Mouse (Mus musculus) forebrain, embryonic 14.5 days (tissue): ENCODE results near the gene Hmcn1. TPM values are rescaled to one million over a fixed set of nuclear protein-coding genes. Genes with fewer than 3 reads are reported as not detected.

Source experiments
- ATAC-seq: fragments of 200-750 bp; cut with Nextera tagmentation; 2 replicates; pipeline ENCODE4 v1.8.0; 2017; ENCODE audit warnings: mild to moderate bottlenecking, moderate library complexity
- DNase-seq: peaks from one replicate; pipeline ENCODE4 v3.0.0-alpha.2; 2015; ENCODE audit warnings: low spot score
- H3K27ac ChIP-seq: fragments of 300-500 bp; sonication (generic); 2 replicates; pipeline ENCODE4 v1.5.1; 2014; ENCODE audit warnings: low read depth, mild to moderate bottlenecking, control low read depth, low read length, moderate library complexity
- H3K27me3 ChIP-seq: fragments of 300-500 bp; sonication (generic); replicated peaks from 2 replicates; pipeline ENCODE4 v1.6.1; 2014; ENCODE audit warnings: low read length, control low read depth, mixed read lengths; ENCODE audit not compliant: control insufficient read depth, insufficient read depth
- H3K36me3 ChIP-seq: fragments of 300-500 bp; sonication (generic); 2 replicates; pipeline ENCODE4 v1.6.1; 2014; ENCODE audit warnings: low read length, control low read depth; ENCODE audit not compliant: control insufficient read depth, insufficient read depth
- H3K4me1 ChIP-seq: fragments of 300-500 bp; sonication (generic); 2 replicates; pipeline ENCODE4 v1.6.1; 2014; ENCODE audit warnings: antibody characterized with exemption, low read length, control low read depth; ENCODE audit not compliant: control insufficient read depth, insufficient read depth
- H3K4me2 ChIP-seq: fragments of 300-500 bp; sonication (generic); 2 replicates; pipeline ENCODE4 v1.6.1; 2014; ENCODE audit warnings: mild to moderate bottlenecking, control low read depth, low read length
- H3K4me3 ChIP-seq: fragments of 300-500 bp; sonication (generic); 2 replicates; pipeline ENCODE4 v1.5.1; 2014; ENCODE audit warnings: low read depth, low read length, control low read depth
- H3K9ac ChIP-seq: fragments of 300-500 bp; sonication (generic); 2 replicates; pipeline ENCODE4 v1.6.1; 2014; ENCODE audit warnings: mild to moderate bottlenecking, low read length, control low read depth, moderate library complexity
- H3K9me3 ChIP-seq: fragments of 300-500 bp; sonication (generic); replicated peaks from 2 replicates; pipeline ENCODE4 v1.6.1; 2016; ENCODE audit warnings: low read length, control low read depth, mixed read lengths; ENCODE audit not compliant: control insufficient read depth
- WGBS: fragments of 180-500 bp; shearing (Covaris S2); extraction: QIAGEN DNeasy Blood & Tissue Kit; methylation state at CpG from one replicate; pipeline ENCODE4 v1.1.7; 2014; 5-methylcytosine and 5-hydroxymethylcytosine counted together
- polyA plus RNA-seq: library from polyadenylated mRNA; unstranded; fragments of >200 nt; fragmentation: Nextera tagmentation; extraction: Ambion mirVana; gene quantifications from 2 replicates; pipeline ENCODE4 v1.2.1, GENCODE M21; 2014

The Hmcn1 gene
- polyA plus RNA-seq, 1 experiment from 2014 or later = 1.1 TPM

DNA sequence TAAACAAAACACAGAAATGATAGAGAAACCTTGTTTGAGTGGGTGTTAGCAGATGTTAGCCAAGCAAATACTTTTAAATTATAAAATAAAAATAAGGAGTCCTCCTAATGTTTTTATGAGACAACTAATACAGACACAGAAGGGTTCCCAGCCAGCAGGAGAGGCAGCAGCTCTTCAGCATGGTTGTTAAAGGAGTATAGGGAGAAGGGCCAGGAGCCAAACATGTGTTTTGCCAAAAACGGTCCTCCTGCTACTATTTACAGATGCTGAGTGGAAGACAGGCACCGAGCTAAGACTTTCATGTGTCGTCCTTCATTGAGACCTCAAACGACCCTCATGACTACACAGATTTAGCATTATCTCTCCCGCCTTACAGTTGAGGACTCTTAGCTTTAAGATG, 281.8 kb downstream of the Hmcn1 start:
- H3K4me3 ChIP-seq = no peak overlapping the region
- no peak overlapping the region for H3K9ac ChIP-seq
- 87% methylated on average over 5 of the region's 5 CpGs for WGBS
- no peak for ATAC-seq
- no peak for DNase-seq
- no peaks in the 10 kb centered on the region for H3K27me3 ChIP-seq
- no peaks in the 10 kb centered on the region for H3K9me3 ChIP-seq
- H3K27ac ChIP-seq = no peak overlapping the region
- no peak overlapping the region for H3K4me2 ChIP-seq
- no peaks in the 10 kb centered on the region for H3K36me3 ChIP-seq
- H3K4me1 ChIP-seq = no peaks in the 10 kb centered on the region

DNA sequence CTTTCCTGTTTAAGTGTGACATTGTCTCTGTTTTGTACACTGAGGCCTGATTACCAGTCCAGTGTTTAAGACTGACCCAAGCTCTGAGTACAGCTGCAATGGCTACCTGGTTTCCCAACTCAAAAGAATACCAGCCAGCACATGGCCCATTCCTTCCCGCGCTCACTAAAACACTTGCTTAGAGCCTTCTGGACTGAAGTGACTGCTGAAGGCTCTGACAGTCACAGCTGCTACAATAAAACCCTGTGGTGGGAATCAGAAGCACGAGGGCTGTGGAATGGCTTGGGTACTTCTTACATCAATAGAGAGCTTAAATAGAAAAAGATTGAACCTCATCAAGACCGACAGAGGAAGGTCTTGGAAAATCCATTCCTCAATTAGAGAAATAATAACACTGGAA, 286.7 kb downstream of the Hmcn1 start:
- WGBS = 83% methylated on average over 4 of the region's 4 CpGs
- Histone ChIP-seq H3K4me2 (no peak overlapping the region), H3K9me3 (no peaks in the 10 kb centered on the region), H3K4me1 (no peaks in the 10 kb centered on the region), H3K27me3 (no peaks in the 10 kb centered on the region), H3K36me3 (no peaks in the 10 kb centered on the region), H3K9ac (no peak overlapping the region), H3K27ac (no peak overlapping the region), H3K4me3 (no peak overlapping the region)
- DNase-seq (no peak), ATAC-seq (no peak)

DNA sequence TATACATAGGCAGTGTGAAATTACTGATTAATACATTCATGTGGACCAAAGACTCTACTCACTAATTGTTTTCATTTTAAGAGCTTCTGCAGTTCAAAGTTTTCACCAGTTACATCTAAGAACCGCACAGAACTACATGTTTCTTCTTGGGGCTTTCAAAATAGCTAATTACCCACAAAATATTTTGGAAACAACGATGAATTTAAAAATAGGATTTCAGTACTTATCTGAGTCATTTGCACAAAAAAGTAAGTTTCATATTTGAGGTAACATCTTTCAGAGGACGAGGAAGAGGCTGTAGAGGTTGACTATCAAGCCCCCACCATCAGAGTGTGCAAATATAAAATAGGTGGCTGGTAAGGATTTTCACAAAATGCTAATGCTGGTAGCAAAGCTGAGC, 295.5 kb downstream of the Hmcn1 start:
- no peak overlapping the region for H3K4me2 ChIP-seq
- no peak overlapping the region for H3K27ac ChIP-seq
- H3K27me3 ChIP-seq = no peaks in the 10 kb centered on the region
- H3K9me3 ChIP-seq = no peaks in the 10 kb centered on the region
- no peaks in the 10 kb centered on the region for H3K36me3 ChIP-seq
- H3K4me3 ChIP-seq = no peak overlapping the region
- DNase-seq (no peak), ATAC-seq (no peak)
- H3K4me1 ChIP-seq = no peaks in the 10 kb centered on the region
- WGBS = 90% methylated on average over 3 of the region's 3 CpGs
- H3K9ac ChIP-seq = no peak overlapping the region

DNA sequence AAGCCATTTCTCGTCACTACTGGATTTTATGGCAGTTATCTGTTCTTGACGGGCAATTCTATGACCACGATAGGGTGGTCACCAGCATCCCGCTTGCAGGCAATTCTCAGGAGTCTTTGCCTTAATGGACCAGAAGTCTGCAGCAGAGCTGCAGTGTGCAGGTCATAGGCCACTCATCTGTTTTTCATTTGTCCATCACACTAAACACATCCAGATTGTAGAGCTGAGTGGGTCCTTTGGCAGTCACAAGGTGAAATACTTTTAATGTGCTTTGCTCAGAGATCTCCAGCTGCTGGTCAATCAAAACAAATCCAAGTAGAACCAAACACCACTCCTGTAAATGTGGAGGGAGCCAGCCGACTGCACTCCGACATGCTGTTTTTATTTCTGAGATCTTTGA, 311.2 kb downstream of the Hmcn1 start:
- no peaks in the 10 kb centered on the region for H3K27me3 ChIP-seq
- H3K4me2 ChIP-seq = no peak overlapping the region
- no peak for ATAC-seq
- no peaks in the 10 kb centered on the region for H3K36me3 ChIP-seq
- H3K4me3 ChIP-seq = no peak overlapping the region
- no peak overlapping the region for H3K27ac ChIP-seq
- H3K9me3 ChIP-seq = no peaks in the 10 kb centered on the region
- 94% methylated on average over 6 of the region's 6 CpGs for WGBS
- no peaks in the 10 kb centered on the region; the same call in 1 of the 2 replicates for H3K4me1 ChIP-seq
- DNase-seq = no peak
- no peak overlapping the region for H3K9ac ChIP-seq

GRCm38 (mm10) chr1:150681433-150681832, 311.8 kb downstream of the Hmcn1 start:
- H3K27ac ChIP-seq = no peak overlapping the region
- 91% methylated on average over 3 of the region's 3 CpGs for WGBS

DNA sequence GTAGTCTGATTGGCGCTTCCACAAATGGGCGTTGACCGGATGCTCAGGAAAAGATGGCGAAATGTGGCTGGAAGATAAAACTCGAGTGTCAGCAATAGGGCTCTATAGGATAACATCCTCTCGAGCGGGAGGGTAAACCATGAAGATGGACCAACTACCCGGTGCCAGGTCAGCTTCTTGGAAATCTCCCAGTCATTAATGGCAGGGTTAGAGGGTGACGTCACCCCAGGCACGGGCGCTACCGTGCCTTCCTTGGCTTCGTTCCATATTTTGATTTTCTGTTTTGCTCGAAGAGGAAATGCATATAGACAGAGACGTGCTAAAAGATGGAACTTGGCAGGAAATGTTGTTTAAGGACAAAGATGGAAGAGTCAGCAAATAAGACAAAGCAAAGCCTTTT, 312.2 kb downstream of the Hmcn1 start:
- Histone ChIP-seq H3K27ac (no peak overlapping the region), H3K36me3 (no peaks in the 10 kb centered on the region), H3K27me3 (no peaks in the 10 kb centered on the region), H3K4me2 (no peak overlapping the region), H3K9ac (no peak overlapping the region), H3K4me3 (no peak overlapping the region), H3K9me3 (no peaks in the 10 kb centered on the region), H3K4me1 (no peaks in the 10 kb centered on the region; the same call in 1 of the 2 replicates)
- DNase-seq (peak; percentile 17), ATAC-seq (no peak)
- 73% methylated on average over 15 of the region's 15 CpGs for WGBS

More at GRCm38 (mm10) chr1:150681433-150681832, 311.8 kb downstream of the Hmcn1 start:
- Histone ChIP-seq H3K9me3 (no peaks in the 10 kb centered on the region), H3K4me3 (no peak overlapping the region), H3K27me3 (no peaks in the 10 kb centered on the region), H3K36me3 (no peaks in the 10 kb centered on the region), H3K4me1 (no peaks in the 10 kb centered on the region; the same call in 1 of the 2 replicates), H3K4me2 (no peak overlapping the region), H3K9ac (no peak overlapping the region)
- DNase-seq = peak; percentile 12
- ATAC-seq = no peak

DNA sequence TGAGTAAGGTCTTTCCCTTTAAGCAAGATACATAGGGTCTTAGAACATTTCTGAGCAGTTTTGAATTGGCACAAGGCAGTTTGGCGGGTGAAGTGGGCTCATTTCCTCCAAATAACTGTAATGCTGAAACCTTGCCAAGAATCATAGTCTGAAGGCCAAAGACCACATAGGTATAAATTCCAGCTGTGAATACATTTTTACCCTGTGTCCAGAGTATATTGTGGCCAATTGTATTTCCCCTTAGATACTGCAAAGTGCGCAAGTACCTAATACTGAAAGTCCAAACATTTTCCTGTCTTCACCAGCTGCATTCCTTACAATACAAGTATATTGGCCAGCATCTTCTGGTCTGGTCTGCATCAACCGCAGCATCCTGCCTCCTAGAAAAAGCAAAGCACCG, 312.9 kb downstream of the Hmcn1 start:
- ATAC-seq = no peak
- H3K36me3 ChIP-seq = no peaks in the 10 kb centered on the region
- no peak overlapping the region for H3K4me3 ChIP-seq
- no peak overlapping the region for H3K4me2 ChIP-seq
- H3K27ac ChIP-seq = no peak overlapping the region
- H3K9ac ChIP-seq = no peak overlapping the region
- DNase-seq = no peak
- no peaks in the 10 kb centered on the region; the same call in 1 of the 2 replicates for H3K4me1 ChIP-seq
- WGBS = 87% methylated on average over 4 of the region's 4 CpGs
- no peaks in the 10 kb centered on the region for H3K9me3 ChIP-seq
- H3K27me3 ChIP-seq = no peaks in the 10 kb centered on the region

GRCm38 (mm10) chr1:150645314-150645713, 347.9 kb downstream of the Hmcn1 start:
- Histone ChIP-seq H3K4me1 (no peaks in the 10 kb centered on the region), H3K36me3 (no peaks in the 10 kb centered on the region), H3K9me3 (no peaks in the 10 kb centered on the region), H3K9ac (no peak overlapping the region), H3K27ac (no peak overlapping the region), H3K27me3 (no peaks in the 10 kb centered on the region), H3K4me2 (no peak overlapping the region), H3K4me3 (no peak overlapping the region)
- DNase-seq (peak; percentile 43), ATAC-seq (no peak)
- WGBS = 81% methylated on average over 1 of the region's 1 CpGs

GRCm38 (mm10) chr1:150639522-150639921, 353.7 kb downstream of the Hmcn1 start:
- Histone ChIP-seq H3K4me1 (no peaks in the 10 kb centered on the region), H3K27me3 (no peaks in the 10 kb centered on the region), H3K9ac (no peak overlapping the region), H3K27ac (no peak overlapping the region), H3K4me2 (no peak overlapping the region), H3K9me3 (no peaks in the 10 kb centered on the region), H3K4me3 (no peak overlapping the region), H3K36me3 (no peaks in the 10 kb centered on the region)
- ATAC-seq = no peak
- 67% methylated on average over 6 of the region's 6 CpGs for WGBS
- DNase-seq = no peak
